Mouse (Mus musculus): ENCODE measurements around the gene Rph3al.

GRCm38 (mm10) chr11:75898532-75898931 lies 39.7 kb downstream of the Rph3al start:
- no peak for TF ChIP-seq CTCF (IDR thresholded peaks at IDR 0.05; ENCODE audit: low read depth, low read length)
- no peak for TF ChIP-seq TAL1 (conservative IDR thresholded peaks at IDR 0.05; ENCODE audit: low read depth, low read length)
